Mouse (Mus musculus) G1E (cell line): ENCODE measurements around the gene Rb1. TPM values are rescaled to one million over a fixed set of nuclear protein-coding genes. Genes with fewer than 3 reads are reported as not detected.

ENCODE experiments used
- ATAC-seq: 2 replicates; pipeline ENCODE4 v1.8.0; 2016; ENCODE audit warnings: mild to moderate bottlenecking; ENCODE audit not compliant: insufficient number of reproducible peaks, poor library complexity, low FRiP score, severe bottlenecking; ENCODE audit errors: extremely low read depth
- DNase-seq: peaks from one replicate; pipeline ENCODE4 v3.0.0; 2012; ENCODE audit warnings: low spot score
- H3K27me3 ChIP-seq: 2 replicates; pipeline ENCODE4 v1.6.1; 2012; ENCODE audit warnings: mild to moderate bottlenecking, low read length, inconsistent platforms; ENCODE audit not compliant: insufficient read depth
- H3K36me3 ChIP-seq: replicated peaks from 2 replicates; pipeline ENCODE3; 2012; ENCODE audit warnings: mild to moderate bottlenecking, inconsistent platforms
- H3K4me1 ChIP-seq: 2 replicates; pipeline ENCODE4 v1.6.1; 2012; ENCODE audit warnings: low read depth, low read length, inconsistent platforms, mixed read lengths; ENCODE audit not compliant: insufficient read depth
- H3K4me3 ChIP-seq: 2 replicates; pipeline ENCODE4 v1.5.1; 2012; ENCODE audit warnings: low read depth, mild to moderate bottlenecking, inconsistent platforms, low read length, moderate library complexity, mixed read lengths
- H3K9me3 ChIP-seq: replicated peaks from 2 replicates; pipeline ENCODE4 v1.6.1; 2012; ENCODE audit warnings: inconsistent platforms
- CTCF ChIP-seq: IDR thresholded peaks from 2 replicates; pipeline ENCODE4 v1.5.1; 2012; ENCODE audit warnings: low read depth, low read length, inconsistent platforms, mixed read lengths
- GATA1 ChIP-seq: IDR thresholded peaks from 2 replicates; pipeline ENCODE4 v1.6.1; 2012; ENCODE audit warnings: borderline replicate concordance, low read length, inconsistent platforms, mixed read lengths
- GATA2 ChIP-seq: IDR thresholded peaks from 2 replicates; pipeline ENCODE4 v1.6.1; 2012; ENCODE audit warnings: low read depth, low read length, inconsistent platforms, borderline replicate concordance
- POLR2AphosphoS5 ChIP-seq: IDR thresholded peaks from 2 replicates; pipeline ENCODE4 v1.6.1; 2012; ENCODE audit warnings: low read depth, low read length, inconsistent platforms; ENCODE audit not compliant: insufficient replicate concordance
- TAL1 ChIP-seq: conservative IDR thresholded peaks from 2 replicates; pipeline ENCODE4 v1.6.1; 2012; ENCODE audit warnings: low read depth, low read length, inconsistent platforms, mixed read lengths
- polyA plus RNA-seq: library from polyadenylated mRNA; stranded (reverse); fragments of >175 nt; gene quantifications from 2 replicates; pipeline ENCODE4 v1.2.3, GENCODE M21; 2012
- total RNA-seq, 2 experiments: library from RNA; stranded (forward) in 1 of 2; stranded (reverse) in 1 of 2; fragments of 200-1000 nt in 1 of 2; fragments of >200 nt in 1 of 2; fragmentation: Nextera tagmentation in 1 of 2; gene quantifications; 2 replicates each; pipeline ENCODE4 v1.2.3; 2014 to 2017

Rb1 gene
- total and polyA plus RNA-seq, 3 experiments: 11.6 to 393 (median 64.9) TPM

- Histone ChIP-seq H3K4me1 (peaks cover 4% of the 10 kb centered on the region; the same call in 1 of the 2 replicates), H3K9me3 (no peaks in the 10 kb centered on the region), H3K27me3 (no peaks in the 10 kb centered on the region), H3K4me3 (no peak overlapping the region), H3K36me3 (peaks cover 48% of the 10 kb centered on the region)
- DNase-seq: no peak
- no peak for ATAC-seq
- TF ChIP-seq TAL1 (no peak), GATA1 (no peak), POLR2AphosphoS5 (no peak), GATA2 (no peak), CTCF (no peak)
Observed at GRCm38 (mm10) chr14:73222316-73222970, 103.2 kb downstream of the Rb1 start.

- Histone ChIP-seq H3K9me3 (no peaks in the 10 kb centered on the region), H3K4me1 (peaks cover 2% of the 10 kb centered on the region; the same call in 1 of the 2 replicates), H3K27me3 (no peaks in the 10 kb centered on the region), H3K36me3 (peaks cover 63% of the 10 kb centered on the region), H3K4me3 (no peak overlapping the region)
- ATAC-seq: no peak
- no peak for DNase-seq
- no peak for TF ChIP-seq CTCF
- TF ChIP-seq GATA2: no peak
- TF ChIP-seq TAL1: no peak
- no peak for TF ChIP-seq POLR2AphosphoS5
- TF ChIP-seq GATA1: no peak
Observed at GRCm38 (mm10) chr14:73217062-73217461, 108.6 kb downstream of the Rb1 start.

- Histone ChIP-seq H3K9me3 (no peaks in the 10 kb centered on the region), H3K27me3 (no peaks in the 10 kb centered on the region), H3K4me1 (no peaks in the 10 kb centered on the region), H3K4me3 (no peak overlapping the region), H3K36me3 (peaks cover 69% of the 10 kb centered on the region)
- DNase-seq: no peak
- no peak for ATAC-seq
- TF ChIP-seq POLR2AphosphoS5 (no peak), TAL1 (no peak), GATA1 (no peak), CTCF (no peak), GATA2 (no peak)
Observed at GRCm38 (mm10) chr14:73211477-73211876, 114.1 kb downstream of the Rb1 start.

GRCm38 (mm10) chr14:73210196-73210595, 115.4 kb downstream of the Rb1 start:
- Histone ChIP-seq H3K4me1 (no peaks in the 10 kb centered on the region), H3K4me3 (no peak overlapping the region), H3K36me3 (peaks cover 66% of the 10 kb centered on the region), H3K27me3 (no peaks in the 10 kb centered on the region), H3K9me3 (no peaks in the 10 kb centered on the region)
- no peak for DNase-seq
- no peak for ATAC-seq
- no peak for TF ChIP-seq GATA2
- no peak for TF ChIP-seq GATA1
- TF ChIP-seq CTCF: no peak
- no peak for TF ChIP-seq TAL1
- TF ChIP-seq POLR2AphosphoS5: no peak

GRCm38 (mm10) chr14:73209262-73209661, 116.4 kb downstream of the Rb1 start:
- no peak for DNase-seq
- no peak overlapping the region for H3K4me3 ChIP-seq
- H3K9me3 ChIP-seq: no peaks in the 10 kb centered on the region
- peaks cover 69% of the 10 kb centered on the region for H3K36me3 ChIP-seq
- TF ChIP-seq GATA1 (no peak), TAL1 (no peak), POLR2AphosphoS5 (no peak), CTCF (no peak), GATA2 (no peak)
- ATAC-seq: no peak
- no peaks in the 10 kb centered on the region for H3K4me1 ChIP-seq
- no peaks in the 10 kb centered on the region for H3K27me3 ChIP-seq

- ATAC-seq (no peak), DNase-seq (no peak)
- Histone ChIP-seq H3K36me3 (peaks cover 74% of the 10 kb centered on the region), H3K9me3 (no peaks in the 10 kb centered on the region), H3K4me1 (no peaks in the 10 kb centered on the region; the same call in 1 of the 2 replicates), H3K4me3 (no peak overlapping the region), H3K27me3 (no peaks in the 10 kb centered on the region)
- TF ChIP-seq TAL1 (no peak), GATA1 (no peak), CTCF (no peak), GATA2 (no peak), POLR2AphosphoS5 (no peak)
Observed at GRCm38 (mm10) chr14:73204016-73204415, 121.6 kb downstream of the Rb1 start.
